Mouse (Mus musculus) cerebellum, adult 18-20 months (tissue): ENCODE measurements around the gene Clip3.

Experiments
- DNase-seq, 2 experiments: peaks; one replicate each; pipeline ENCODE4 v3.0.0; 2021

Gene Clip3

GRCm38 (mm10) chr7:30291215-30292131 is at the start of gene Clip3:
TSS of gene Clip3 (plus strand) at chr7:30291728.
- peak; percentile 94 to 95 for DNase-seq

GRCm38 (mm10) chr7:30251956-30252954 is 39.3 kb upstream of the Clip3 start:
- DNase-seq: no peak

GRCm38 (mm10) chr7:30265041-30265440 is 26.5 kb upstream of the Clip3 start:
- no peak for DNase-seq

GRCm38 (mm10) chr7:30265531-30265930 is 26.0 kb upstream of the Clip3 start:
- no peak for DNase-seq

GRCm38 (mm10) chr7:30265935-30266334 is 25.6 kb upstream of the Clip3 start:
- DNase-seq: no peak

GRCm38 (mm10) chr7:30266780-30267179 is 24.7 kb upstream of the Clip3 start:
- no peak for DNase-seq

GRCm38 (mm10) chr7:30269641-30270040 is 21.9 kb upstream of the Clip3 start:
- DNase-seq: no peak

GRCm38 (mm10) chr7:30274383-30274782 is 17.1 kb upstream of the Clip3 start:
- DNase-seq: no peak

- no peak for DNase-seq
These were observed 12.6 kb upstream of the Clip3 start for GRCm38 (mm10) chr7:30278911-30279310.

- no peak for DNase-seq
These were observed 12.0 kb upstream of the Clip3 start for GRCm38 (mm10) chr7:30279536-30279935.

- DNase-seq: peak; percentile 92 to 93
These were observed 11.4 kb upstream of the Clip3 start, which contains the start of the genes Thap8 and Wdr62 for GRCm38 (mm10) chr7:30279951-30280669. TSS of gene Thap8 (plus strand) at chr7:30280094. TSS of gene Wdr62 (minus strand) at chr7:30280419.

- peak; percentile 83 to 84 for DNase-seq
These were observed 10.8 kb upstream of the Clip3 start for GRCm38 (mm10) chr7:30280670-30281138.

GRCm38 (mm10) chr7:30281522-30281921 is 10.0 kb upstream of the Clip3 start:
- DNase-seq: no peak

GRCm38 (mm10) chr7:30282740-30283139 is 8.8 kb upstream of the Clip3 start:
- DNase-seq: no peak

GRCm38 (mm10) chr7:30286701-30287410 is 4.7 kb upstream of the Clip3 start:
- DNase-seq: peak; percentile 90 to 92

GRCm38 (mm10) chr7:30288046-30288445 is 3.5 kb upstream of the Clip3 start:
- DNase-seq: peak; percentile 58 to 70

- peak in 1 of 2 experiments; percentile 32 for DNase-seq
These were observed 2.3 kb upstream of the Clip3 start for GRCm38 (mm10) chr7:30289071-30289713.

GRCm38 (mm10) chr7:30289714-30290399 is 1.7 kb upstream of the Clip3 start:
- DNase-seq: peak in 1 of 2 experiments; percentile 36

- peak; percentile 60 to 61 for DNase-seq
These were observed 2.3 kb downstream of the Clip3 start for GRCm38 (mm10) chr7:30293795-30294194.

GRCm38 (mm10) chr7:30294296-30294695 is 2.8 kb downstream of the Clip3 start:
- DNase-seq: peak; percentile 43 to 57
